Mouse (Mus musculus) testis, adult 2 months (tissue): ENCODE measurements around the gene Megf11. TPM values are rescaled to one million over a fixed set of nuclear protein-coding genes. Genes with fewer than 3 reads are reported as not detected.

Source experiments
- H3K27ac ChIP-seq: fragments of 200-500 bp; 2 replicates; pipeline ENCODE4 v1.5.1; 2012; ENCODE audit warnings: low read depth, low read length; ENCODE audit not compliant: control insufficient read depth, insufficient read depth
- H3K27me3 ChIP-seq: fragments of 200-500 bp; 2 replicates; pipeline ENCODE4 v1.6.1; 2012; ENCODE audit warnings: mild to moderate bottlenecking, low read length, moderate library complexity; ENCODE audit not compliant: control insufficient read depth, insufficient read depth
- H3K36me3 ChIP-seq: fragments of 200-500 bp; 2 replicates; pipeline ENCODE4 v1.6.1; 2012; ENCODE audit warnings: mild to moderate bottlenecking, low read length; ENCODE audit not compliant: control insufficient read depth, insufficient read depth
- H3K4me1 ChIP-seq: fragments of 200-500 bp; 2 replicates; pipeline ENCODE4 v1.6.1; 2012; ENCODE audit warnings: low read length; ENCODE audit not compliant: control insufficient read depth, insufficient read depth
- H3K4me3 ChIP-seq: fragments of 200-500 bp; 2 replicates; pipeline ENCODE4 v1.5.1; 2012; ENCODE audit warnings: low read depth, mild to moderate bottlenecking, low read length, moderate library complexity, mixed read lengths; ENCODE audit not compliant: control insufficient read depth
- CTCF ChIP-seq: fragments of 200-500 bp; IDR thresholded peaks from 2 replicates; pipeline ENCODE4 v1.5.1; 2012; ENCODE audit warnings: low read depth, mild to moderate bottlenecking, inconsistent platforms, low read length, moderate library complexity; ENCODE audit not compliant: control insufficient read depth, insufficient read depth, insufficient replicate concordance
- POLR2A ChIP-seq: fragments of 200-500 bp; IDR thresholded peaks from 2 replicates; pipeline ENCODE4 v1.6.1; 2012; ENCODE audit warnings: low read depth, mild to moderate bottlenecking, inconsistent platforms, low read length, moderate library complexity; ENCODE audit not compliant: control insufficient read depth
- polyA plus RNA-seq: library from polyadenylated mRNA; depleted of rRNA; stranded (reverse); fragments of >200 nt; gene quantifications from 2 replicates; pipeline ENCODE4 v1.2.3, GENCODE M21; 2012

The Megf11 gene
- polyA plus RNA-seq, 1 experiment, result 0.30 TPM

DNA sequence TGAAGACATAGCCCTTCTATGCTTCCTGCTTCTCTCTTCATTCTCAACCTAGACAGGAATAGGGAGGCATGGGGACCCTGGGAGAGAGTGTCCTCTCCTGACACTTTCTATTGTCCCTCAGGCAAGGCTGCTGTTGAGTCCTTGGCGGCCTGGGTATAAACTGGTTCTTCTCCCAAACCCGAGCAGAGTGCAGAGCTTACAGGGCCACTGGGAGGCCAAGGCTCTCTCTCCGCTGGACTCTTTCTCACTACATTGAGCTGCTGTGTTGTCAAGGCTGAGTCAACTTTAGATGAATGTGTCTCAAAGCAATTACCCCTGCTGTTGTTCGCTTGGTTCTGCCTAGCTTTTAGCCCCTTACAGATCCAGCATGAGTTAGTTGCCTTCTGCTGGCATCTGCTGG lies 168.0 kb downstream of the Megf11 start:
- Histone ChIP-seq H3K4me3 (no peak overlapping the region), H3K27me3 (no peaks in the 10 kb centered on the region), H3K27ac (no peak overlapping the region), H3K36me3 (no peaks in the 10 kb centered on the region), H3K4me1 (no peaks in the 10 kb centered on the region)
- no peak for TF ChIP-seq POLR2A
- no peak for TF ChIP-seq CTCF

GRCm38 (mm10) chr9:64555620-64556019 lies 170.2 kb downstream of the Megf11 start:
- no peak overlapping the region for H3K4me3 ChIP-seq
- no peaks in the 10 kb centered on the region for H3K36me3 ChIP-seq
- H3K4me1 ChIP-seq, result no peaks in the 10 kb centered on the region
- H3K27me3 ChIP-seq, result no peaks in the 10 kb centered on the region
- TF ChIP-seq POLR2A (no peak), CTCF (no peak)
- H3K27ac ChIP-seq, result no peak overlapping the region

GRCm38 (mm10) chr9:64557110-64557745 lies 171.8 kb downstream of the Megf11 start:
- Histone ChIP-seq H3K36me3 (no peaks in the 10 kb centered on the region), H3K27ac (no peak overlapping the region), H3K4me3 (no peak overlapping the region), H3K27me3 (no peaks in the 10 kb centered on the region), H3K4me1 (no peaks in the 10 kb centered on the region)
- TF ChIP-seq CTCF (no peak), POLR2A (no peak)

GRCm38 (mm10) chr9:64557846-64558530 lies 172.6 kb downstream of the Megf11 start:
- H3K27me3 ChIP-seq, result no peaks in the 10 kb centered on the region
- no peak overlapping the region for H3K27ac ChIP-seq
- no peak for TF ChIP-seq POLR2A
- no peak for TF ChIP-seq CTCF
- H3K4me3 ChIP-seq, result no peak overlapping the region
- no peaks in the 10 kb centered on the region for H3K36me3 ChIP-seq
- no peaks in the 10 kb centered on the region for H3K4me1 ChIP-seq

- peak overlapping the region; percentile 16 for H3K4me3 ChIP-seq
- H3K27me3 ChIP-seq, result no peaks in the 10 kb centered on the region
- no peaks in the 10 kb centered on the region for H3K36me3 ChIP-seq
- TF ChIP-seq CTCF (no peak), POLR2A (no peak)
- no peaks in the 10 kb centered on the region for H3K4me1 ChIP-seq
- H3K27ac ChIP-seq, result no peak overlapping the region
These were observed 178.9 kb downstream of the Megf11 start for GRCm38 (mm10) chr9:64564315-64564767.

GRCm38 (mm10) chr9:64565915-64566314 lies 180.5 kb downstream of the Megf11 start:
- no peaks in the 10 kb centered on the region for H3K36me3 ChIP-seq
- TF ChIP-seq POLR2A (no peak), CTCF (no peak)
- no peaks in the 10 kb centered on the region for H3K4me1 ChIP-seq
- no peak overlapping the region for H3K27ac ChIP-seq
- no peak overlapping the region for H3K4me3 ChIP-seq
- H3K27me3 ChIP-seq, result no peaks in the 10 kb centered on the region

- H3K27ac ChIP-seq, result no peak overlapping the region
These were observed 180.9 kb downstream of the Megf11 start for GRCm38 (mm10) chr9:64566376-64566775.

DNA sequence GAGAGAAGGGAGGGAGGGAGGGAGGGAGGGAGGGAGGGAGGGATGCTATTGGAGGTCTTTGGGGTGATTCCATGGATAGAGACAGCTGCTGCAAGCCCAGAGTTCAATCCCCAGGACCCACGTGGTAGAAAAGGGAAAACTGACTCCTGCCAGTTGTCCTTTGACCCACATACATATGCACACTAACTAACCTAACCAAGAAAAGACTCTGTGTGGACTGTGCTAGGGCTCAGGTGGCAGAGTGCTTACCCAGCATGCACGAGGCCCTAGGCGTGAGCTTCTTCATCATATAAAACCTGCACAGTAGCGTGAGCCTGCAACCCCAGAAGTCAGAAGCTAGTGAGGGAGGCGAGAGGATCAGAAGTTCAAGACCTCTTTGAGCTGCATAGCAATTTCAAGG lies 182.1 kb downstream of the Megf11 start:
- Histone ChIP-seq H3K4me3 (no peak overlapping the region), H3K36me3 (no peaks in the 10 kb centered on the region), H3K4me1 (no peaks in the 10 kb centered on the region), H3K27me3 (no peaks in the 10 kb centered on the region), H3K27ac (no peak overlapping the region)
- TF ChIP-seq CTCF (no peak), POLR2A (no peak)

More at GRCm38 (mm10) chr9:64566376-64566775, 180.9 kb downstream of the Megf11 start:
- TF ChIP-seq POLR2A (no peak), CTCF (no peak)
- Histone ChIP-seq H3K4me1 (no peaks in the 10 kb centered on the region), H3K36me3 (no peaks in the 10 kb centered on the region), H3K27me3 (no peaks in the 10 kb centered on the region), H3K4me3 (no peak overlapping the region)
